Mouse (Mus musculus) retina, postnatal 1 day (tissue): ENCODE results near the gene Pphln1.
A peak's percentile ranks its signal among the peaks of the same experiment; 100 is the strongest.
"Not testable (repeated sequence)": the region's sequence is repeated elsewhere in the genome, so short reads cannot be mapped to it uniquely, and the experiment has no call there.

Experiments used
- DNase-seq: peaks from one replicate; pipeline ENCODE4 v3.0.0-alpha.2; 2012

Pphln1 gene

DNA sequence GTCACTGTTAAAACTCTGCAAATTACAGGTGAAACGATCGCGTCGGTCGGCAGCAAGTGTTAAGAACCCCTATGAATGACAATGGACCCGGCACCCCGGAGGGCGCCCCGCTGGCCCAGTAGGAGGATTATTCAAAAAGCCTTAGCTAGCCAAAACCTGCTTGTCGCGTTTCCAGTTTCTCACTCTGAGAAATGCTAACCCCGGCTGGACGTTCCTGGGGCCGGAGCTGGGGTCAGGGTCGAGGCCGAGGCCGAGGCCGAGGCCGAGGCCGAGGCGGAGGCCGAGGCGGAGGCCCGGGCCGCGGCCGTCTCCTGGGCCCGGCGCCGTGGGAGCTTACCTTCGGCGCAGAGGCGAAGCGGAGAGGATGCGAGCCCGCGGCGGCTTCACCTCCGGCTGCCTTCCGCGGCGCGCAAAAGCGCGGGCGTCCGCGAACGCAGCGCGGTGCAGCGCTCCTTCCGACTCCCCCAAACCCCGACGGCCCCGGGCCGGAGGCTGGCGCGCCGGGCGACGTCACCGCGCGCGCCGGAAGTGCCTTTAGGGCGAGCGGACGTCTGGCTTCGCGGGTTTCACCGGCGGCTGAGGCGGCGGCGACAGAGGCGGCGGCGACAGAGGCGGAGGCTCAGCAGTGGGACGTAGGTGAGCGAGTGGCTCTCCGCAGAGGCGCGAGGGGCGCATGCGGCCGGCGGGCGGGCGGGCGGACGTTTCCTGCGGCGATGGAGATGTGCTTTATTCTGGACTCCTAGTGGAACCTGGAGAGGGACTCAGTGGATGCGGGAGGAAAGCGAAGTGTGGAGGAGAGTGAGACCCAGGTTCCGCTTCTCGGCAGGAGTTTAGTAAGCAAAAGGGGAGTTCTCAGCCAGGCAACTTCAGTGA is at the start of gene Pphln1, which contains the start of gene Zcrb1:
Pphln1 (plus strand) TSS at position 525 of the 873 bp plus-strand sequence.
Zcrb1 (minus strand) TSS at position 509 of the 873 bp plus-strand sequence.
- DNase-seq, result peak; percentile 94

DNA sequence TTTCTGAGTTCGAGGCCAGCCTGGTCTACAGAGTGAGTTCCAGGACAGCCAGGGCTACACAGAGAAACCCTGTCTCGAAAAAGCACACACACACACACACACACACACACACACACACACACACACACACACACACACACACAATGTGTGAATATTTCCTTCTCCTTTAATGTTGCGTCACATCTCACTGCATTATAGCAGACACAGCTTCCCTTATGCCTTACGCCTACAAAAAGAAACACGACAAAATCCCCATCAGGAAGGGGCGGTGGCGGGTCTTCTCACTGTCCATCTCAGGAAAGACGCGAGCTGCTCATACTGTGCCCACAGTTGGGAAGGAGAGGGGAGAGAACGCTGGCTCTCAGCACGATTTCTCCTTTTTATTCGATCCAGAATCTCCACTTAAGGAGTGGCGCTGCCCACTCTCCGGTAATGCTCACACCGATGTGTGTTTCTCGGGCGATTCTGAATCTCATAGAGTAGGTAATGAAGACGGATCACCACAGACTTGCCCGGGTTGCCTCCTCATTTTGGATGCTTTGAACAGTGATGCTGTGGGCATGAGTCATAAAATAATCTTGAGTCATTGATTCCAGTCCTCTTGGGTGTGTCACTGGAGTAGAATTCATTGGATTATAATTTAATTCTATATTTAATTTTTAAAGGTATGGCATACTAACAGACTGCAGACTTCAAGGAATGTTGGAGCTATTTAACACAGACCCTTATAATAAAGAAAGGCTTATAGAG is 39.6 kb upstream of the Pphln1 start:
- no peak for DNase-seq

DNA sequence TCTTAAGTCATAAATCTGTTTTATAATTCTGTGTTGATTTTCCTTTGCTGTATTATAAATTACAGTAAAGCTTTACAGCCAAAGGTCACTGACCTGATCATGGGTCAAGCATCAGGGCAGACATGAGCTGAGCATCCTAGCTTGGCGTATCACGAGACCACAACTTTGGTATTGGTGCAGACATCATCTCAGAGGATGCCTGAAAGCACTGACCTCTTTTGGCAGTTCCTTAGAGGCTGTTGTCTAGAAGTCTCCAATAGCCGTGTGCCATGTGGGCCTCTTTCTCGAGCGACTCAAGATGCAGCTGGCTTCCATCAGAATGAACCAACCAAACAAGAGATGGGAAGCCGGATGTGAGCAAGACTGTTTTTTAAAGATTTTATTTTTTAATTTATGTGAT is 32.6 kb upstream of the Pphln1 start:
- no peak for DNase-seq

DNA sequence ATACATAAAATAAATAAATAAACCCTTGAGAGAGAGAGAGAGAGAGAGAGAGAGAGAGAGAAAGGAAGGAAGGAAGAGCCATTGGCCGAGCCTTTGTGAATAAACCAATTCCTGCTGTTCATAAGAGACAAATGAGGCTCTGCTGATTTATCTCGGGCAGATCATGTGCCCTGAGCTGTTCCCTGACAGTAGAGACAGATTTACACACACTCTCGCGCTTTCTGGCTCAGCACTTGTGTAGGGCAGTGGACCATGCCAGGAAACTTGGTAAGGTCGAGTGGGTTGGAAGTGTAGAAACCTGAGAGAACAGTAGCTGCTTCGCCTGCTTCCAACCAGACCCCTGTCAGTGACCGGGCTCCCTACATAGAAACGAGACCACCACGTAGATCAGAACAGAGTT is 29.6 kb upstream of the Pphln1 start:
- DNase-seq, result no peak

DNA sequence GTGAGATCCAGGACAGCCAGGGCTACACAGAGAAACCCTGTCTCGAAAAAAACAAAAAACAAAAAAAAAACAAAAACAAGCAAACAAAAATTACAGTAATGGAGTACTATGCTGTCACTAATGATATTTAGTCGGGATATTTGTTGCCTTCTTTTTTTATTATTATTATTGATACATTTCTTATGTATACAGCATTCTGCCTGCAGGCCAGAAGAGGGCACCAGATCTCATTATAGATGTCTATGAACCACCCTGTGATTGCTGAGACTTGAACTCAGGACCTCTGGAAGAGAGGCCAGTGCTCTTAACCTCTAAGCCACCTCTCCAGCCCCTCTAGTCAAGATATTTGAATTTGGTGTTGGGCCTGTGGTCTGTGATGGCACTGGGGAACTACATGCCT is 26.3 kb upstream of the Pphln1 start:
- DNase-seq, result no peak

DNA sequence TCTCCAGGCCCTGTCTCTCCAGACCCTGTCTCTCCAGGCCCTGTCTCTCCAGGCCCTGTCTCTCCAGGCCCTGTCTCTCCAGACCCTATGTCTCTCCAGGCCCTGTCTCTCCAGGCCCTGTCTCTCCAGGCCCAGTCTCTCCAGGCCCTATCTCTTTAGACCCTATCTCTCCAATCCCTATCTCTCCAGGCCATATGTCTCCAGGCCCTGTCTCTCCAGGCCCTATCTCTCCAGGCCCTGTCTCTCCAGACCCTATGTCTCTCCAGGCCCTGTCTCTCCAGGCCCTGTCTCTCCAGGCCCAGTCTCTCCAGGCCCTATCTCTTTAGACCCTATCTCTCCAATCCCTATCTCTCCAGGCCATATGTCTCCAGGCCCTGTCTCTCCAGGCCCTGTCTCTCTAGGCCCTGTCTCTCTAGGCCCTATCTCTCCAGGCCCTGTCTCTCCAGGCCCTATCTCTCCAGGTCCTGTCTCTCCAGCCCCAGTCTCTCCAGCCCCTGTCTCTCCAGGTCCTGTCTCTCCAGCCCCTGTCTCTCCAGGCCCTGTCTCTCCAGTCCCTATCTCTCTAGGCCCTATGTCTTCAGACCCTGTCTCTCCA is 25.5 kb upstream of the Pphln1 start:
- not testable (repeated sequence) for DNase-seq

DNA sequence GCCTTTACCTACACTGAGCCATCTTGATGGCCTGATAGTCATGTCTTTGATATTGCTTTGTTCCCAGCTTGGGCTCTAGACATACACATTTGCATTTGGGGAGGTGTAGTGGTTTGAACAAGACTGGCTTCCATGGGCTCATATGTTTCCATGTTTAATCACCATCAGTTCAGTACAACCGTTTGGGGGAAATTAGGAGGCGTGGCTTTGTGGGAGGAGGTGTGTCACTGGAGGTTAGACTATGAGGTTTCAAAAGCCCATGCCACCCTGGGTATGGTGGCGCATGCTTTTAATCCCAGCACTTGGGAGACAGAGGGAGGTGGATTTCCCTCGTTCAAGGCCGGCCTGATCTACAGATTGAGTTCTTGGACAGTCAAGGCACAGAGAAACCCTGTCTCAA is 22.5 kb upstream of the Pphln1 start:
- DNase-seq, result no peak

DNA sequence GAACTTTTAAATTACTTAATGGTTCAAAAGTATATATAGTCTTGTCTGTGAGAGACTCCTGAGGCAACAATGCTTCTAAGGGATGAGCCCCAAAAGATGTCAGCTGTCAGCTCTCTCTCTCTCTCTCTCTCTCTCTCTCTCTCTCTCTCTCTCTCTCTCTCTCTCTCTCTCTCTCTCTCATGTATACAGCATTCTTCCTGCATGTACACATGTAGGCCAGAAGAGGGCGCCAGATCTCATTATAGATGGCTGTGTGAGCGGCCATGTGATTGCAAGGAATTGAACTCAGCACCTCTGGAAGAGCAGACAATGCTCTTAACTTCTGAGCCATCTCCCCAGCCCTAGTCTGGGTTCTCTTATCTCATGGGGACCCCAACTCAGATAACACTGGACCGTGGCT is 19.0 kb upstream of the Pphln1 start:
- peak; percentile 16 for DNase-seq

DNA sequence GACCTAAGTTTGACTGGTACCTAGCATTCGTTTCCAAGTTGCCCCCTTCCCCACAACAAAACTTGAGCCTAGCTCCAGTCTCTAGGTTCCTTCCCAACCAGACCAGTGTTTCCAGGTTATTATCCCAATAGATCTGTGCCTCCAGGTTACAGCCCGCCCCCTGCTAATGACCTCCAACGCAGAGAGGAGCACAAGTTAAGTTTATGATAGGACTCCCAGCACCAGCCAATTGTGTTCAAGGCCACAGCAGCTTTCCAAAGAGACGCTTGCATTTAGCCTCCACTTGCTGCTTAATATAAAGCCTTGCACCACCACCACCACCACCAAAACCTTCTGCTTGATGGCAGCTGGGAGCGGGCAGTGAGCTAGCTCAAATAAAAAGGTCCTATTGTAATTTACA is 16.8 kb upstream of the Pphln1 start:
- DNase-seq, result no peak

DNA sequence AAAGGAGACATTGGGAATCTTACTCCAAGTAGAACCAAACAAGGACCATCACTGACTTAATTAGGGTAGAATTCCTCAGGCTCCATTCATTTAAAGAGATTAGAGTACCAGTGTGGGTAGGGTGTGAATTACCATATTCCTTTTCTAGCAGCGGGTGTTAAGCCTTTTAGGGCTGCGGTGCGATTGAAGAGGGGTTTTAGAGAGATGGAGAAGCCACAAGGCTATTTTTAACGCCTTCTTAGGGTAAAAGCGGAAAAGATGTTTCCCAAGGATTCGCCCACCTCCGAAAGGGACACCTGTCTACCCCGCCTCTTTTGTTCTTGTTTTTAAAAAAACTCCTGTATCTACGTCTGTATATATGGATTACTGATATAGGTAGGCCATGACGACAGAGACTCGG is 881 bp upstream of the Pphln1 start:
- DNase-seq, result peak; percentile 8

DNA sequence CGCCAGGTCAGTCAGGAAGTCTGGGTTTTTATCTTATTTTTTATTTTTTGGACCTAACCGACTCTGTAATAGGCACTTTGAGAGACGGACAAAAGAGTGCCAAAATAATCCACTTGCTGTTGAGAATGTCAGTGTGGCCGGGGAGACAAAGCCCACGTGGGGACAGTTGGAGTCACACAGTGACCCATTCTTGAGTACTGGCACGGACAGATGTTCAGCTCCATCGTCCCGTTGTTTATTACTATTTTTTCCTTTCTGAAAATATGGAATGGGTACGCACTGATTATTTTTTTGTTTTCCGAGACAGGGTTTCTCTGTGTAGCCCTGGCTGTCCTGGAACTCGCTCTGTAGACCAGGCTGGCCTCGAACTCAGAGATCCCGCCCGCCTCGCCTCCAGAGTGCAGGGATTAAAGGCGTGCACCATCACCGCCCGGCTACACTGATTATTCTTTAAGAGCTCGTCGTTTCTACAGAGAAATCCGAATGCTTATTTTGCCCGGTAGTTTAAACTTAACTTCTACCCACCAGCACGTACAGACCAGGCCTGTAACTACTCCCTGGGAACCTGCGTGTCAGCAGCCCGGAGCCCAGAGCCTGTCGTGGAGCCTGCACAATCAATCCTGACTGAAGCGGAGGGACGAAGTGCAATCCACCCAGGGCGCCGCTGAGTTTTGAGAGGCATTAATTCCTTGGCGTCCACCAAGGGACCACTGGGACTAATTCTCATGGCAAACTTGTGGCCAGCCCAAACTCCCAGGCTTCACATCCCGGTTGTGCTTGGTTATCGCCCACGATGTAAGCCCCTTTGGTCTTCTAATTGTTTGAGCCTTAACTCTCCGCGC is 770 bp downstream of the Pphln1 start:
- peak; percentile 22 for DNase-seq

DNA sequence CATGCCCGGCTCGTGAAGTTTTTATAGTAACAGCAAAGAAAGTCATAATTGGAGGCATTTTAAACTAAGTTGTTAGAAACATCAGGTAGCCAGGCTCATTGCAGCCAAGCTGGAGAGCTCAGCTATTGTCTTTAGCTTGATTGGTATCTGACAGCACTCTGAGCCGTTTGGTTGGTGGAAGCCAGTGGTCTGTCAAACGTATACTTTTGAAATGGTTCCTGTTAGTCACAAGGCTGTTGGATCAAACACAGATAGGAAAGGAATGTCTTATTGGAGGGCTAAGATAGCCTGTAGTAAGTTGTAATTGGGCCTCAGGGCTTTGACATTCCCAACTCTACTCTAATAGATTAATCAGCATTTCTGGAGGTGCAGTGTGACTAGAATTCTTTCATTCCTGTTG is 3.3 kb downstream of the Pphln1 start:
- DNase-seq, result no peak

DNA sequence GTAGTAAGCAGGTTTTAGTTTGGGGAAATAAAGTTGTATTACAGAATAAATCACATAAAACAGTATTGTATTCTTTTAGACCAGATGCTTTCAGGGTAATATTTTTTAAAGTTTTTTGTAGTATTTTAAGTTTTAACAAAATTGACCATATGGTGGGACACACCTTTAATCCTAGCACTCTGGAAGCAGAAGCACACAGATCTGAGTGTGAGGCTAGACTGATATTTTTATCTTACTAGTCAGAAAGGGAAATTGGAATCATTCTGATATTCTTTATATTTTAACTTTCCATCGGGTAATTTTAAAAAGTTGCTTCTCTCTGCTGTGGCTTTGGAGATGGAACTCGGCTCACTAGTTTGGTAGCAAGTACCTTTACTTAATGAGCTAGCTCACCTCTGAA is 4.6 kb downstream of the Pphln1 start:
- no peak for DNase-seq

DNA sequence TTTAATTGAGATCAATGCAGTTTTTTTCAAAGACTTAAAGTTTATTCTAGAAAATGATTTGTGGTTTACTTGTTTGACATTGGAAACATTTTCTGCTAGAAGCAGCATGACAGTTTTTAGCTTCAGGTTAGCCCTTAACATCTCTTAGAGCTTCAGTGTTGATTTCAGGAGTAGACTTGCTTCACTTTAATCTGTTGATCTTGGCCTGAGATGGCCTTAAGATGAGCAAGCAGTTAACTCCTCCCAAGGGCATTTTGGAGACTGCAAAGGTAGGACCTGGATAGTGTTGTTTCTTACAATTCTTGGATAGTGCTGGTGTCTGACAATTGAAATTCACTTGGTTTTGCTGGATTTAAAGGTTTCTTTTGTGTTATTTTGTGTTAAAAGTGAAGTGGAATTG is 6.7 kb downstream of the Pphln1 start:
- no peak for DNase-seq

DNA sequence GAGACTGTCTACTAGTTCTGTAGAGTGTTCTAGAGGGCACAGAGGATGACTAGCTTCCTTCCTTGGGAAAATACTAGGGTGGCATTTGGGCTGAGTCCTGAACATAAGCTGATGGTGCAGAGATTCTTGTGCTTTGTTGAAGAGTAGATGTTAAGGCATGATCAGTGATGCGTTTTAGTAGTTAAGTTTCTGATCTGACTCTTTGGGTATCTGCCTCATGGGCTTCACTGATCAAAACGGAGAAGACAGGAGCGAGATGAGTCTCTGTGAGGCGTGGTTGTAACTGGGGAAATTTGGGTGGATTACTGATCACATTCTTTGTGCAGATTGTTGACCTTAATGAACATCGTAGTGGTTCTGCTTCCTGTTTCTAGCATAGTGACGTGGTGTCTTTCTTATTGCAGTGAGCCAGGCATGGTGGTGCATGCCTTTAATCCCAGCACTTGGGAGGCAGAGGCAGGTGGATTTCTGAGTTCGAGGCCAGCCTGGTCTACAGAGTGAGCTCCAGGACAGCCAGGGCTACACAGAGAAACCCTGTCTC is 7.4 kb downstream of the Pphln1 start:
- no peak for DNase-seq

DNA sequence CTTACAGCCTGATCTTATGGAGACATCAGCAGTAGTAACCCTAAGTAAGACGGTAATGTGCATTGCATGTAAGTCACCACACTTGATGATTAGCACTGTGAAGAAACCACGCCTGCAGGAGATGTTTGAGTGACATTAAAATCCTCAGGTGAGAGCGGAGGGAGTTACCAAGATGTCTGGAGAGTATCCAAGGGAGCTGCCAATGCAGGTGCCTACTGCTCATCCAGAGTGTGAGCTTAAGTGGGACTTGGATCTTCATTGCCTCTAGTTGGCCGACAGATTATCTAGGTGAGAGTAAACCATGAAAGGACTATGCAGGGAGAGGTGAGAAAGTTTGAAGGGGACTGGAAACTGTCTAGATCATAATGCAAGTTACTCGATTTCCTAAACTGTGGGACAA is 8.3 kb downstream of the Pphln1 start:
- DNase-seq, result no peak

DNA sequence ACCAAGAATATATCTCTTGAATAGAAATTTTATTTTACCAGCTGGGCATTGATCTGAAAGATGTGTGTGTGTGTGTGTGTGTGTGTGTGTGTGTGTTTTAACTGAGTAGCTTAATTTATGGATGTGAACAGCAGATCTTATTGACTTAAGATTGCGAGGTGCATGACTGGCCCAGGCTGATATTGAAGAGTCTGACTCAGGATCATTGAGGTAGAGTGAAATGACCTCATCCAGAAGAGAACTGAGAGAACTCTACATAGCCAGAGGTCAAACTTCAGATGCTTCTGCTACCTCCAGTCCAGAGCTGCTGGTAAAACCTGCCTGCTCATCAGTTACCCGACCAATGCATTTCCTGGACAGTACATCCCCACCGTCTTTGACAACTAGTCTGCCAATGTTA is 14.3 kb downstream of the Pphln1 start:
- no peak for DNase-seq

DNA sequence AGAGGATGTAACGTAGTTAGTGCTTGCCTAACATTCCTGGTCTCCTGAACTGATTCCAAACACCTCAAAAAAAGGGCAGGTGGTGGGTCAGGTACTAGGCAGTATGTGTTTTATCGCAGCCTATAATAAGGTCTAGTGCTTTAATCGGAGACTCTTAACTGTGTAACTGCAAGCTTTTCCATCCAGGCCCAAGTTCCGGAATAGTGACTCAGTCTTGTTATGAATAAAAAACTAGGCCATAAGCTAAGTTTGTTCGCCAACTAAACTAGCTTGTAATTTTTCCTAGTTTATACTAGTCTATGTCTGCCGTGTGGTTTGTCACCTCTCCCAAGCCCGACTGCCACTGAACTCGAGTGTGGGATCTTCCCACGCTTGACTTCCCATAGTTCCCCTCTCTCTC is 16.3 kb downstream of the Pphln1 start:
- no peak for DNase-seq

DNA sequence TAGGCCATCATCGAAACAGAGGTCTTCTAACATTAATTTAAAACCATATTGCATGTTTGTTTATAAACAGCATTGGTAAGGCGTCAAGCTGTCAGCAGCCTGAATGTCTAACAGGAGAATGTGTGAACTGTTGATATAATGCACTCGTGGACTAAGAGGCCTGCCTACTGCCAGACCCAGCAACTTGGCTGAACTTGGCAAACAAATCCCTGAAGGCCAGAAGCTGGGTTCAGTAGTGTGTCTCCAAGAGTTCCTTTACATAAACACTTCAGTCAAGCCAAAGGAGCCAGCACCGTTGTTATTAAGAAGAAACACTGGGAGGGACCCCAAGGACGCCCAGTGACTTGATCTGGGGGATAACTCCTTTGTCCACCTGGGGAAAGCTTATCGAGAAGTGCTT is 18.1 kb downstream of the Pphln1 start:
- no peak for DNase-seq

DNA sequence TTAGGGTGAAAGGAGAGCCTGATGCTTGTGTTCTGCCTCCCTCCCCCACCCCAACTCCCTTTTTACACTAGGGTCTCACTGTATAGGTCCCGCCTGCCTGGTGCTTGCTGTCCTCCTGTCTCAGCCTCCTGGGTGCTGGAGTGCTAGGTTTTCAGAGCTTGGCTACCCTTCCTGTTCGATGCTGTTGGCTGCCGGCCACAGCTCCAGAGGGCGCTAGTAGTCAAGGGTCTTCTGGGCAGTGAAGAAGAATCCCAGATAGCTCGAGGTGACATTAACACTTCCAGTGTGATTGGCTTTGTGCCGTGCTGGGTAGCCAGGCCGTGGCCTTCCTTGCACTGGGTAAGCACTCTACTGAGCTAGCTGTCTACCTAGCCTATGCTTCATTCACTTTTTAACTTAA is 22.4 kb downstream of the Pphln1 start:
- no peak for DNase-seq

DNA sequence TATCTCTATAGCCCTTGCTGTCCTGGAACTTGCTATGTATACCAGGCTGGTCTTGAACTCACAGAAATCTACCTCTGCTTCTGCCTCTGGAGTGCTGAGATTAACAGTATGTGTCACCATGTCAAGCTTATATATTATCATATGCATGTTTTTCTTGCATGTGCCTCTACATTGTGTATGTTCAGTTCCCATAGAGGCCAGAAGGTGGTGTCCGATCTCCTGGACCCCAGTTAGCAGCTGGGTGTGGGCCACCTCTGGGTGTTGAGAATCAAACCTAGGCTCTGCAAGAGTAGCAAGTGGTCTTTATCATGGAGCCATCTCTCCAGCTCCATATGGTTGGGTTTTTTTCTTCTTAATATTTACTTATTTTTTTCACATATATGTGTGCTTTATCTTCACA is 24.4 kb downstream of the Pphln1 start:
- no peak for DNase-seq

DNA sequence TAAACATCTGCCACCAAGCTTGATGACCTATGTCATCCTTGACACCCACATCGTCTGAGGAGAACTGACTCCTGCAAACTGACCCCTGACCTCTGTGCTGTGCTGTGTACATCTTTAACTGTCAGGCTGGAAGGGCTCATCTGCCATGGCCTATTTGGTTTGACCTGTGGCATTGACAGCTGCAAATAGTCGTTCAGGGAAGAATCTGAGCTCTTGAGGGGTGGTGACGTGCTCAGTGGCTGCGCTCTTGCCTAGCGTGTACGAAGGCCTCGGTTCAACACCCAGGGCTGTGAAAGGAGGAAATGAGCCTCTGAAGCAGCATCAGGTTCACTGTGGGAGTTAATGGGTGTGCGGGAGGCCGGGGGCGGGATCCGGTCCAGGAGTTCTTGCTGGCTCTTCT is 35.7 kb downstream of the Pphln1 start:
- DNase-seq, result peak; percentile 6

DNA sequence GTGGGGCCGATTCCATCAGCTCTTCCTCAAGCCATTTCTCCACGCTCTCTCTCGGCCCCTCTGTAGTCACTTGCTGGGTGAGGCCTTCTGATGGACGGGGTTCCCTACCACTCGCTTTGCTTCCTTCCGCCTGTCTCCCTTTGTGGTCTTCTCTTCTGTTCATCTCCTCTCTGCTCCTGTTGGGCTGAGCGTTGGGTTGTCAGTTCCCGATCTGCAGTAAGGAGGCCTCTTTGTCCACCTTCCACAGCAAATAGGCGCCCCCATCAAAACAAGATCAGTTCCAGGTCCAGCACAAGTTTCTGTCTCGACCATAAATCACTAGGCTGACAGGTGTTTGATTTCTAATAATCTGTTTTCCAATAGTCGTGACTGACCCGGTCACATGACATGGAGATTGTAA is 37.8 kb downstream of the Pphln1 start:
- DNase-seq, result no peak
